Mouse (Mus musculus) ovary, postnatal 36 days (tissue): ENCODE results near the gene Six3.

ENCODE experiments used
- DNase-seq: peaks from one replicate; pipeline ENCODE4 v3.0.0; 2022; ENCODE audit warnings: low spot score, mixed read lengths

Six3 gene

GRCm38 (mm10) chr17:85613266-85613860, at the start of gene Six3:
Gene Six3, plus strand, starts transcription at chr17:85613608.
- no peak for DNase-seq

- no peak for DNase-seq
Observed at GRCm38 (mm10) chr17:85564107-85564506, 49.3 kb upstream of the Six3 start.

DNA sequence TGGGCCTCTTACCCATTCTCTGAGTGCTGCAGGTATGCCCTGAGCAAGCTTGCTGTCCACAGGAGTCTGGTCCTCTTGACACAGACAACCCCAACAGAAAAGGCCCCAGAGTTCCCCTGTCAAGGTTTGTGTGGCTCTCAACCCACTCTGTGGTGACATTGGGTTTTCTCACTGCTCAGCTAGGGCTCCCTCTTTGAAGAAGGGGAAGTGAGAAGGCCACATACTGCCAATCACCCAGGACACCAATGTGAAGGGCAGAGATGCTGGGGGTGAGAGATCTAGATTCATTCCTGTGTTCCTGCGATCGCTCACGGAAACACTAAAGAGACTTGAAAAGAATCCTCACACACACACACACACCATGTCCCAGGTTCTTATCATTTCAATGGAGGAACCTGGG, 39.4 kb upstream of the Six3 start:
- no peak for DNase-seq

GRCm38 (mm10) chr17:85578290-85578689, 35.1 kb upstream of the Six3 start:
- DNase-seq: no peak

DNA sequence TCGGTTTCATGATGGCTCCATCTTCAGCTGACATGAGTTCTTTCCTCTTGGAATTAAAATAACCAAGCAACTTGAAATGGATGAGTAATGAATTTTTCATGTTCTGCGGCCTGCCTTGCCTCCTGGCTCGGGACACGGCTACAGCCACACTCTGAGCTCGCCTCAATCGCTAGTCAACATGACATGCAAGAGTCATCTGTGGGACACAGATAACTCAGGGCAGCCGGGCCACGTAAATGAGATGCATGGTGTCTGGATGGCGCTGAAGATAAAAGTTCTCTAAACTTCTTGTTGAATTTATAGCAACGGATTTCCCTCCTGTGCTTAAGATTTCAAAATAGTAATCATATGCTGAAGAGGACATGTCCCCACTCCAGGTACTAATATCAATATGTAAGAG, 34.1 kb upstream of the Six3 start:
- DNase-seq: no peak

GRCm38 (mm10) chr17:85580221-85580620, 33.2 kb upstream of the Six3 start:
- DNase-seq: no peak

DNA sequence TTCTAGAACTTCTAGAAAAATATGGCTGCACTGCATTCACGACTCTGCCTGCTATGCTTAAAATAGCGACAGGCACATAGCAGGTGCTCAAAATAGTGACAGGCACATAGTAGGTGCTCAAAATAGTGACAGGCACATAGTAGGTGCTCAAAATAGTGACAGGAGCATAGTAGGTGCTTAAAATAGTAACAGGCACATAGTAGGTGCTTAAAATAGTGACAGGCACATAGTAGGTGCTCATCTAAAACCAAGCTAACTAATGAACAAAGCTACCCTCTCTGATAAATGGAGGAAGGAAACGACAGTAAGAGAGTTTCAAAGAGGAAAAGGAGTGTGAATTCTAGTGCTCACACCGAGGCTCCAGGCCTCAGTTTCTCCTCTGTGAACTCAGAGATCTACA, 29.2 kb upstream of the Six3 start:
- DNase-seq: no peak

GRCm38 (mm10) chr17:85584573-85584972, 28.8 kb upstream of the Six3 start:
- no peak for DNase-seq

GRCm38 (mm10) chr17:85585779-85586178, 27.6 kb upstream of the Six3 start:
- no peak for DNase-seq

GRCm38 (mm10) chr17:85591976-85592375, 21.4 kb upstream of the Six3 start:
- no peak for DNase-seq

- no peak for DNase-seq
Observed at GRCm38 (mm10) chr17:85595853-85596252, 17.6 kb upstream of the Six3 start.

GRCm38 (mm10) chr17:85596341-85596890, 17.0 kb upstream of the Six3 start:
- no peak for DNase-seq

DNA sequence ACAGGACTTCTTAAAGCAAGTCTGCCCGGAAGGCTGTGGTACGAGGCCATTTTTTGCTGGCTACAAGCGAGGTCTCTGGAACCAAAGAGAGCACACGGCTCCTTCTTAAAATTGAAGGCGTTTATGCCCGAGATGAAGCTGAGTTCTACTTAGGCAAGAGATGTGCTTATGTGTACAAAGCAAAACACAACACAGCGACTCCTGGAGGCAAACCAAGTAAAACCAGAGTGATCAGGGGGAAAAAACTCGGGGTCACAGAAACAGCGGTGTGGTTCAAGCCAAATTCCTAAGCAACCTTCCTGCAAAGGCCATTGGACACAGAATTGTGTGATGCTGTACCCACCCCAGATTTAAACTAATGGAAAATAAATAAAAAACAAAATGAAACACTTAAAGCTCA, 13.9 kb upstream of the Six3 start:
- no peak for DNase-seq

- no peak for DNase-seq
Observed at GRCm38 (mm10) chr17:85606463-85606862, 6.9 kb upstream of the Six3 start.

GRCm38 (mm10) chr17:85607556-85608365, 5.6 kb upstream of the Six3 start:
- DNase-seq: no peak

GRCm38 (mm10) chr17:85608366-85609093, 4.9 kb upstream of the Six3 start:
- DNase-seq: no peak

DNA sequence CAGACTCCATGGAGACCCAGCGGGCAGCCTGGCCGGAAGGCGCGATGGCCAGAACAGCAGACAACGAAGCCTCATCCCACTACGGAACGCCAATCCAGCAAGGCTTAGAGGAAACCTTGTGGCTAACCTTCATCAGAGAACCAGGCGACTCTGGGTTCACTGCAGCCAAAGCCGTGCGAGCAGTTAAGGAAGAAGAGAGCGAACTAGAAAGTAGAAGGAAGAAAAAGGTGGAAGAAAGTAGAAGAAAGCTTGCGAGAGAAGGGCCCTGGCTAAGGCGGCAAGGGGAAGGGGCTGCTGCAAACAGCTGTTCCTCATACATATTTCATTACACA, 4.3 kb upstream of the Six3 start:
- DNase-seq: no peak

DNA sequence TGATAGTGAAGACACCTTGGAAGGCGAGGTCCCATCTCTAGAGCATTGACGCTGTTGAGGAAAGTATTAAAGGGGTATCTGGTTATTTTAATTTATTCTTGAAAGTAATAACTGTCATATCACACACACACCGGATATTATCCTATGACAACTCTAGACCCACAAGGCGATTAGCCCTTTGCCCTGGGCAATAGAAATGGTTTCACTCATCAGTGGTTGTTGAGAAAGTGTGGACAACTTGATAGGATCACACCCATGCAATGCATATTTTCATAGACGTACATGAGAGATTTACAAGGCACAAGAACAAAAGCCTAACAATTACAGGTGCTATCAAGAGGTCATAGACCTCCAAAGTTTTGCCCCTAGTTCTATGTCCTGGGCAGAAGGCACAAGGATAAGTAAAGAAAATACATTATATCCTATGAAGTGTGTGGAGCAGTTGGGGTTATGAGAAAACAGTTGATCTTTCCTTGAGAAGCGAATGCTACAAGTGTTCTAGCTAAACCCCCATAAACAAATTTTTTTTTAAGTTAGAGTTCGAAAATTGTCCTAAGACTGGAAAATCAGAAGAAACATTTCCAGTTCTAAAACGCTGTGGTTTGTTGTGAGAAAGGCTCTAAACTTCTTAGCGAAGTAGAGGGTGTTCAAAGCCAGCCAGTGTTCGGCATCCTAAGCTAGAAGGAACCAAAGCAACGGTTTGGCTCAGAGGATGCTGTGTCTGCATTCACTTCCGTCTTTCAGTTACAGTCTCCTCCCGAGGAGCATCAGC, 3.6 kb upstream of the Six3 start:
- DNase-seq: no peak

- DNase-seq: no peak
Observed at GRCm38 (mm10) chr17:85610393-85611115, 2.9 kb upstream of the Six3 start.

DNA sequence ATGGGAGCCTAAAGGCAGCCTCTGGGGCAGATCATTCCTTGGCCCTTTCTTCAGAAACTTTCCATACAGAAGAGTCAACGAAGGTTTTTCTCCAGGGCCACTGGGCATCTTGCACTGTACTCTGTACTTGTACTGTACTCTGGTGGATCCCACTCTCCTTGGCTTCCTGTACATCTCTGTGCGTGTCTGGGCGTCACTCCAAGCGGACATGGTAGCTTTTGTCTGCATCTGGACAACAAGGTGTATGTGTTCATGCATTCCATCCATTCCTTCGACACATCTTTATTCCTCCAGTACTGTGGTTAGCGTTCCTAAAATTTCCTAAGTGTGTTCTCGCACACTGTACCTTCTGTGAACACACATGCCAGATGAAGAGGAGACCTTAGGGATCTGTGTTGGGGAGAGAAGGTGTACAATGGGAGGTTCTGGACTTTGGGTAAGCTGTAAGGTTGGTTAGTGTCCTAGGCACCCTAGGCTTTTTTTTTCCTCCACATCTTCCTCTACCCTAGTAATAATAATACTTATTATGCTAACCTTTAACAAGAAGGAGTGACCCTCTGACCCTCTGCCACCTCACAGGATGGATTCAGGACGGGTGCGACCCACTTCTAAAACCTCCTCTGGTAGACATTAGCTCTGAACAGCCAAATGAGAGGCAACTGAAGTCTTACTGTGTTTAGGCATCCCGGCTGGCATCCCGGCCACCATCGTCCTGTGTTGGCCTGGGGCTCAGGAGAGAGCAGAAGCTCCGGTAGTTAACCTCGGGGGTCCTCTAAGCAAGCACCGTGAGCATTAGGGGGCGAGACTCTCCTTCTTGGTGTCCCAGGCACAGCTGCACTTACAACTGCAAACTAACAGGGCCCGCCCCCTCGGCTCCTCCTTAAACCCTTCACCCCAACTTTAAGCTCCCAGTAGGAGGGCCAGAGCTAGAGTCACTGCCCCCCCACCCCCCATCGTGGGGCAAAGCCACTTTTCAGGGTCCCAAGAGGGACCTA, 1.6 kb upstream of the Six3 start:
- DNase-seq: no peak
